Mouse (Mus musculus) bone marrow macrophage, adult 2 months (primary cell): ENCODE results near the gene Cped1.

Experiments used
- CTCF ChIP-seq: IDR thresholded peaks from 2 replicates; pipeline ENCODE4 v1.5.1; 2012; ENCODE audit warnings: low read depth, mild to moderate bottlenecking, low read length, moderate library complexity
- POLR2A ChIP-seq: IDR thresholded peaks from 2 replicates; pipeline ENCODE4 v1.6.1; 2012; ENCODE audit warnings: mild to moderate bottlenecking, low read depth, low read length, borderline replicate concordance

DNA sequence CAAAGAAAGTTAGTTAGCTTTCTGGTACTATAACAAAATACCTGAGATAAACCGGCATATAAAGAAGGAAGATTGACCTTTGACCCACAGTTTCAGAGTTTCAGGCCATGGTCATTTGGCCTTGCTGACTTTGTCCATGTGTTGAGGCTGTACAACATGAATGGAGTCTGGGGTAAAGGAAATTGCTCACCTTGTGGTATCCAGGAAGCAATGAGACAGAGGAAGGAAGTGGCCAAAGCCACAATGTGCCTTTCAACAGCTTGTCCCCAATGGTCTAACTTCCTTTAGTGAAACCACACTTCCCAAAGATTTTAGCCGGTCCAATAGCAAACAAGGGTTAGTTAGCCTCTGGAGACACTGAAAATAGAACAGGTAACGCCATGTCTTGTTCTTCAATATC is 65.8 kb downstream of the Cped1 start:
- TF ChIP-seq CTCF (no peak), POLR2A (no peak)
